Mouse (Mus musculus): ENCODE data around the gene Zfp90. TPM values are rescaled to one million over a fixed set of nuclear protein-coding genes. Genes with fewer than 3 reads are reported as not detected.

Gene Zfp90
- polyA plus RNA-seq, 1 experiment from 2014 or later, result 57.4 TPM

GRCm38 (mm10) chr8:106440146-106440545 lies 25.0 kb downstream of the Zfp90 start:
- H3K9me3 ChIP-seq, result no peaks in the 10 kb centered on the region
- H3K27ac ChIP-seq (replicated peaks), result no peak overlapping the region
- WGBS, result 89% methylated on average over 3 of the region's 3 CpGs
- H3K9ac ChIP-seq (replicated peaks), result no peak overlapping the region
- no peaks in the 10 kb centered on the region for H3K27me3 ChIP-seq
- no peaks in the 10 kb centered on the region for H3K4me1 ChIP-seq
- no peak overlapping the region for H3K4me2 ChIP-seq (replicated peaks)
- H3K4me3 ChIP-seq, result no peak overlapping the region
- no peak for ATAC-seq (replicated peaks)
- H3K36me3 ChIP-seq, result no peaks in the 10 kb centered on the region

DNA sequence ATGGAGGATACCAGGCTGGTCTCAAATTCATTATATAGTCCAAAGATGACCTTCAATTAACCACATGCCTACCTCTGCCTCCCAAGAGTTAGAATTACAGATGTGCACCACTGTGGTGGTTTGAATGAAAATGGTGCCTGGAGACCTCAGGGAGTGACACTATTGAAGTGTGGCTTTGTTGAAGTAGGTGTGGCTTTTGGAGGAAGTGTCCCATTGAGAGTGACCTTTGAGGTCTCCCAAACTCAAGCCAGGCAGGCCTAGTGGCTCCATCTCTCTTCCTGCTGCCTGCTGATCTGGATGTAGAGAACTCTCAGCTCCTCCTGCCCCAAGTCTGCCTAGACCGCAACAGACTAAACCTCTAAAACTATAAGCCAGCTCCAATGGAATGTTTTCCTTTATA lies 27.6 kb downstream of the Zfp90 start:
- WGBS, result 100% methylated on average over 1 of the region's 1 CpGs
- no peak overlapping the region for H3K27ac ChIP-seq (replicated peaks)
- H3K4me1 ChIP-seq, result no peaks in the 10 kb centered on the region
- no peaks in the 10 kb centered on the region for H3K27me3 ChIP-seq
- no peak overlapping the region for H3K4me3 ChIP-seq
- no peaks in the 10 kb centered on the region for H3K36me3 ChIP-seq
- no peak for ATAC-seq (replicated peaks)
- H3K9ac ChIP-seq (replicated peaks), result no peak overlapping the region
- no peak overlapping the region for H3K4me2 ChIP-seq (replicated peaks)
- no peaks in the 10 kb centered on the region for H3K9me3 ChIP-seq

DNA sequence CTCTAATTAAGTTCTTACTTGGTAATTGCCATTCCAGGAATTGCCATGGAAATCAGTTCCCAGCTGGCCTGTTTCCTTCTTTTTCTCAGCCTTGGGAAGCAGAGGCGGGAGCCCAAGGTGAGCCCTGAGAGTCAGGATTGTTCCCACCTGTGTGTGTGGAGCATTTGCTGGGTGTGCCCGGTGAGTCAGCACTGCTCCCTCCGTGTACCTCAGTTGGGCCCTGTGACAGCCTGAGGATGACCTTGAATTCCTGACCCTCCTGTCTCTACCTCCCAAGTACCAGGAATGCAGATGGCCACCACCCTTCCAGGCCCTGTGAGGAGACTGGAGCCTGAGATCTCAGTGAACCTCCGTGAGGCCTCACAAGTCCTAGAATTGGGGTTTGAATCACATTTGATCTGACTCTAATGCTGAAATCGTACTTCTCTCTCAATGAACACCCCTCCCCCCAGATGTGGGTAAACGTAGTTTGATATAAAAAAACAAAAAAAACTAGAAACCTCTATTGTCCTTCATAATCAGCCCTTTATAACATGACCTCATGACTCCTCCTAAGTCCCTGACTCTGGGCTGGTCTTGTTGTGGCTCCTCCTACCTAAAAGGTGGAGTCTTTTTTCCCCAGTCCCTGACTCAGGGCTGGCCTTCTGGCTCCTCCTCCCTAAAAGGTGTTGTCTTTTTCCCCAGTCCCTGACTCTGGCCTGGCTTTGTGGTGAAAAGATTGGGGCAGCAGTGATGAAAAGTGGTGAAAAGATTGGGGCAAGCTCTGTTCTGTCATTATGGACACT lies 36.4 kb downstream of the Zfp90 start:
- no peak overlapping the region for H3K9ac ChIP-seq (replicated peaks)
- ATAC-seq (replicated peaks), result no peak
- no peaks in the 10 kb centered on the region for H3K4me1 ChIP-seq
- no peak overlapping the region for H3K4me3 ChIP-seq
- no peak overlapping the region for H3K27ac ChIP-seq (replicated peaks)
- no peak overlapping the region for H3K4me2 ChIP-seq (replicated peaks)
- no peaks in the 10 kb centered on the region for H3K27me3 ChIP-seq
- 74% methylated on average over 6 of the region's 6 CpGs for WGBS
- H3K36me3 ChIP-seq, result no peaks in the 10 kb centered on the region
- no peaks in the 10 kb centered on the region for H3K9me3 ChIP-seq

DNA sequence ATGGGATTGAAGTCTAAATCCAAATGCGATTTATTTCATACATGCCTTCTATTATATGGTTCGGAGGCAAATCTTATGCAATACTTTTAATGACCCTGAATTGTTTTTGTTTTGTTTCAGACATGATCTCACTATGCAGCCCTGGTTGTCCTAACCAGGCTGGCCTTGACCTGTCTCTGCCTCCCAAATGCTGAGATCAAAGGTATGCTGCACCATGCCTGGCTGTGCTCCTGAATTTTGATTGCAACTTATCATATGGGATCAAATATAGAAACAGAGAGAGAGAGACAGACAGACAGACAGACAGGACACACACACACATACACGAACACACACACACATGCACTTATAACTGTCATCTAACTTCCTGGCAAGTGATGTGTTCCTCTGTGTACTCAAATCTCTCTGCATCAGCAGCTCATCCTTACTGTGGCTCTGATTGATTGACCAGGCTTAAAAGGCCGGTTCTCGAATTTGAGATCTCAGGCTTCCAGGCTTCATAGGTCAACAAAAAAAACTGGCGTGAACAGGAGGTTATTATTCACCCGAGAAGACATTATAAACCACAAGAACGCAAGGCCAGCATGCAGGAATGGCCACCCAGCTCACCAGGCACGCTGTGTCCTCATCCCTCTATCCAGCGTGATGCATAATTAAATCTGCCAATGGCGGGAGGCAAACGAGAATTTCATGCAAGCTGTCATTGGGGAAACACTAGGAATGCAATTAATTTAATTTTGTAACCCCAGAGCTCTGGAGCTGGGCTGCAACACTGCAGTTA lies 37.8 kb downstream of the Zfp90 start:
- Histone ChIP-seq H3K4me2 (replicated peaks) (no peak overlapping the region), H3K4me3 (no peak overlapping the region), H3K27me3 (no peaks in the 10 kb centered on the region), H3K4me1 (no peaks in the 10 kb centered on the region), H3K27ac (replicated peaks) (no peak overlapping the region), H3K9ac (replicated peaks) (no peak overlapping the region), H3K36me3 (no peaks in the 10 kb centered on the region), H3K9me3 (no peaks in the 10 kb centered on the region)
- no peak for ATAC-seq (replicated peaks)
- 69% methylated on average over 12 of the region's 12 CpGs for WGBS

- Histone ChIP-seq H3K9me3 (no peaks in the 10 kb centered on the region), H3K4me1 (no peaks in the 10 kb centered on the region), H3K27me3 (no peaks in the 10 kb centered on the region), H3K36me3 (no peaks in the 10 kb centered on the region), H3K4me2 (replicated peaks) (no peak overlapping the region), H3K9ac (replicated peaks) (no peak overlapping the region), H3K27ac (replicated peaks) (no peak overlapping the region), H3K4me3 (no peak overlapping the region)
- 74% methylated on average over 11 of the region's 11 CpGs for WGBS
- ATAC-seq (replicated peaks), result no peak
Measured at GRCm38 (mm10) chr8:106454036-106454435, 38.9 kb downstream of the Zfp90 start.

GRCm38 (mm10) chr8:106462131-106462530 lies 47.0 kb downstream of the Zfp90 start:
- Histone ChIP-seq H3K4me2 (replicated peaks) (no peak overlapping the region), H3K9me3 (no peaks in the 10 kb centered on the region), H3K36me3 (no peaks in the 10 kb centered on the region), H3K4me1 (no peaks in the 10 kb centered on the region), H3K27me3 (no peaks in the 10 kb centered on the region), H3K9ac (replicated peaks) (no peak overlapping the region), H3K27ac (replicated peaks) (no peak overlapping the region), H3K4me3 (no peak overlapping the region)
- ATAC-seq (replicated peaks), result no peak
- 85% methylated on average over 5 of the region's 5 CpGs for WGBS

DNA sequence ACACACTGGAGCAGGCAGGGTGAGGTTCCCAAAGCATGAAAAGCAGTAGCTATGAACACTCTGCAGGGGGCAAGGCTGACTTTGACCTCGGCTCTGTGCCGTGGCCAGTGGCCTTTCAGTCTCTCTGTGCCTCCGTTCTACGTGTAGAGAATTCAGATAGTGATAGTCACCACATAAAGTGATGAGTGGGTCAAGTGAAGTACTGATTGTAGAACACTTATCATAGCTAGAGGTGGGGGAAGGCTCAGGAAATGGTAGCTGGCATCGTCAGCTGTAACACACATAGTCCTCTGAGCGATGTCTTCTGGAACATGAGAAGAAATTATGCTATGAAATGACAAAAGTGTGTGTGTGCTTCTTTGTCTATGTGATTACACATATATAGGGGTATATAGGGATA lies 48.7 kb downstream of the Zfp90 start:
- Histone ChIP-seq H3K27me3 (no peaks in the 10 kb centered on the region), H3K9ac (replicated peaks) (no peak overlapping the region), H3K4me3 (no peak overlapping the region), H3K4me2 (replicated peaks) (no peak overlapping the region), H3K27ac (replicated peaks) (no peak overlapping the region), H3K4me1 (no peaks in the 10 kb centered on the region), H3K36me3 (no peaks in the 10 kb centered on the region), H3K9me3 (no peaks in the 10 kb centered on the region)
- WGBS, result 82% methylated on average over 6 of the region's 6 CpGs
- no peak for ATAC-seq (replicated peaks)

DNA sequence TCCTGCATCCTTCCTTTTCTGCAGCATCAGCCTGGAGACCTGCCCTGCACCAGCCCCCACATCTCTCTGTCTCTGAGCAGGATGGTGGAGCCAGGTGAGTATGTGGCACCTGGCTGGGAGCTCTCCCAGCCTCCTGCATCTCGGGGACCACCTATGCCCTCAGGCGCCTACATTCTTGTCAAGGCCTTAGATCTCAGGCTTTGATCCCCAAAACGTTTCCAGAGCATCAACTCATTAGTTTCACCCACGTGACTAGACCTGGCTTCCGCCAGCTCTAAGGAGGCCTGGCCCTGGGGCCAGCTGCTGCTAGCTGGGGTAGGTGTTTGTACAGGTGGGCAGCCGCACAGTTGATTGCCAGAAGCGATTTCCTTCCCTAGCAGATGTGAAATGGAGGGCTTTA lies 54.4 kb downstream of the Zfp90 start:
- no peaks in the 10 kb centered on the region for H3K4me1 ChIP-seq
- H3K9ac ChIP-seq (replicated peaks), result no peak overlapping the region
- no peaks in the 10 kb centered on the region for H3K9me3 ChIP-seq
- no peak overlapping the region for H3K4me2 ChIP-seq (replicated peaks)
- ATAC-seq (replicated peaks), result no peak
- WGBS, result 63% methylated on average over 7 of the region's 7 CpGs
- H3K36me3 ChIP-seq, result no peaks in the 10 kb centered on the region
- no peak overlapping the region for H3K27ac ChIP-seq (replicated peaks)
- H3K4me3 ChIP-seq, result no peak overlapping the region
- H3K27me3 ChIP-seq, result no peaks in the 10 kb centered on the region

GRCm38 (mm10) chr8:106474001-106474400 lies 58.9 kb downstream of the Zfp90 start:
- H3K27ac ChIP-seq (replicated peaks), result no peak overlapping the region
- H3K27me3 ChIP-seq, result no peaks in the 10 kb centered on the region
- no peak overlapping the region for H3K4me3 ChIP-seq
- no peaks in the 10 kb centered on the region for H3K9me3 ChIP-seq
- no peak overlapping the region for H3K4me2 ChIP-seq (replicated peaks)
- no peaks in the 10 kb centered on the region for H3K36me3 ChIP-seq
- WGBS, result 92% methylated on average over 5 of the region's 5 CpGs
- H3K9ac ChIP-seq (replicated peaks), result no peak overlapping the region
- no peak for ATAC-seq (replicated peaks)
- H3K4me1 ChIP-seq, result no peaks in the 10 kb centered on the region

Other genes starting within 250 kb of the Zfp90 start
- gene Slc7a6, start 246.5 kb upstream of the Zfp90 start, polyA plus RNA-seq (2015; fragmentation: Nextera tagmentation; extraction: Ambion mirVana), result 62.2 and 69.2 TPM in 2 replicates
- 41.1 and 43.8 TPM in 2 replicates for gene Slc7a6os, start 204.4 kb upstream of the Zfp90 start, polyA plus RNA-seq (2015; fragmentation: Nextera tagmentation; extraction: Ambion mirVana)
- gene Prmt7, start 204.4 kb upstream of the Zfp90 start, polyA plus RNA-seq (2015; fragmentation: Nextera tagmentation; extraction: Ambion mirVana), result 50.5 and 52.9 TPM in 2 replicates
- gene Smpd3, start 77.3 kb upstream of the Zfp90 start, polyA plus RNA-seq (2015; fragmentation: Nextera tagmentation; extraction: Ambion mirVana), result 47.4 and 49.3 TPM in 2 replicates
- gene 6030452D12Rik, start 85.2 kb downstream of the Zfp90 start, polyA plus RNA-seq (2015; fragmentation: Nextera tagmentation; extraction: Ambion mirVana), result not detected in 2 replicates
- gene Cdh3, start 95.6 kb downstream of the Zfp90 start, polyA plus RNA-seq (2015; fragmentation: Nextera tagmentation; extraction: Ambion mirVana), result 0.83 and 1.3 TPM in 2 replicates
- gene Gm10073, start 158.1 kb downstream of the Zfp90 start, polyA plus RNA-seq (2015; fragmentation: Nextera tagmentation; extraction: Ambion mirVana), result 5.2 and 7.9 TPM in 2 replicates
- 1.2 and 1.8 TPM in 2 replicates for gene Cdh1, start 188.0 kb downstream of the Zfp90 start, polyA plus RNA-seq (2015; fragmentation: Nextera tagmentation; extraction: Ambion mirVana)